Comparison of ENCODE assay signal across 15 mouse cellular contexts in the genomic region with DNA sequence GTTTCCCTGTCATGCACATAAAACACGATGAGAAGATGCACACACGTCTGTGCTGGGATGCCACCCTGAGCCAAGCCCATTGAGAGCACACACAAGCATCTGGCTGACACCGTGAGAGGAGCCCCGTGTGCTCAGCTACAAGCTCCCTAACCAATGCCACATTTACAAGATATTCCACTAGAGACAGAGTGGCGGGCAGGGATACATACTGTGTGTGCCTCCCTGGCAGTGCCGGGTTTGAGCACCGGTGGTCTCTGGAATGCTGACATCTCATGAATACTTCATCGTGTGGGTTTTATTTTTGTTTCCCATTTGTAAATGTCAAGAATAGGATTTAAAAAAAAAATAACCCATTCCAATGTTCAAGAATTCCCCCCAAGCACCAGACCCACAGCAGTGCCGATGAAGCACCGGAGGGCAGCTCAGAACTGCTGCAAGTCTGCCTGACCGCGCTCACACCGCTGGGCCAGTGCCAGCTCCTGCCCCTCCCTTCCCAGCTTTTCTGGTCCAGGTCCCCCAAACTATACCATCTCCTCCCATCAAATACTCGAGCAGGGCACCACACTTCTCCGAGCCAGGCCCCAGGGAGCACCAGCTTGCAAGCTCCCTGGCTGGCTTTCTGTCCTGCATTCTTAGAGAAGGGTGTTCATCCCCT.
DNase-seq lines count a peak whose midpoint lies in the region; ATAC-seq lines count a peak whose summit lies in the region.
"Had no signal": no experiment of that assay in that cellular context is flagged by ENCODE, and none has a peak within 500 bp of the region (broad histone marks: within the 10 kb centered on the region; RNA-seq: fewer than 3 reads in every experiment).

No protein-coding gene starts in this region.

- no peak overlapping the region for H3K4me2 ChIP-seq in embryonic facial prominence, embryonic 12.5 days (replicated peaks)
- peak overlapping the region; percentile 19; the same call in 1 of the 2 replicates for H3K4me2 ChIP-seq in limb, embryonic 13.5 days (replicated peaks)
- H3K4me2 ChIP-seq: liver, embryonic 12.5 days had no signal

- DNase-seq in left cerebral cortex, postnatal 4 days = peak; percentile 18
- no peak for DNase-seq in left cerebral cortex, adult 9 months (ENCODE audit: low spot score in 2 of 2)
- no peak for DNase-seq in forebrain, embryonic 10.5 days (ENCODE audit: extremely low spot score, low spot score)
- no peak for DNase-seq in embryo, embryonic 10.5 days (ENCODE audit: low spot score)
- DNase-seq in heart, adult 8-10 months (ENCODE audit: low spot score) = no peak
- DNase-seq: cerebellum, adult 8-10 months; heart, adult 11 months; heart, postnatal 36 days; kidney, adult 11 months; layer of hippocampus, postnatal 36 days had no signal

- peak; percentile 49 for ATAC-seq in embryonic facial prominence, embryonic 12.5 days (ENCODE audit: insufficient number of reproducible peaks, insufficient read depth, low FRiP score, low TSS enrichment)
- no peak for ATAC-seq in limb, embryonic 13.5 days (ENCODE audit: low FRiP score, low read depth)
- ATAC-seq: liver, embryonic 12.5 days had no signal

- peaks cover 62% of the 10 kb centered on the region for H3K4me1 ChIP-seq in embryonic facial prominence, embryonic 12.5 days
- peaks cover 69% of the 10 kb centered on the region for H3K4me1 ChIP-seq in forebrain, embryonic 10.5 days
- H3K4me1 ChIP-seq in limb, embryonic 13.5 days = peaks cover 80% of the 10 kb centered on the region
- H3K4me1 ChIP-seq: megakaryocyte, embryonic 14.5 days had no signal

- H3K36me3 ChIP-seq in embryonic facial prominence, embryonic 12.5 days = no peaks in the 10 kb centered on the region
- H3K36me3 ChIP-seq in forebrain, embryonic 10.5 days (replicated peaks) = peaks cover 7% of the 10 kb centered on the region; the same call in 1 of the 2 replicates
- H3K36me3 ChIP-seq in limb, embryonic 13.5 days = peaks cover 2% of the 10 kb centered on the region; the same call in 1 of the 2 replicates
- H3K36me3 ChIP-seq: liver, embryonic 12.5 days had no signal

- peak overlapping the region; percentile 83 for H3K27ac ChIP-seq in embryonic facial prominence, embryonic 12.5 days
- H3K27ac ChIP-seq in forebrain, embryonic 10.5 days = peak overlapping the region; percentile 60
- peak overlapping the region; percentile 85 for H3K27ac ChIP-seq in limb, embryonic 13.5 days
- H3K27ac ChIP-seq: liver, embryonic 12.5 days had no signal

- H3K9me3 ChIP-seq in embryonic facial prominence, embryonic 12.5 days = no peaks in the 10 kb centered on the region
- H3K9me3 ChIP-seq in forebrain, embryonic 10.5 days = no peaks in the 10 kb centered on the region
- H3K9me3 ChIP-seq in limb, embryonic 13.5 days = no peaks in the 10 kb centered on the region
- H3K9me3 ChIP-seq: liver, embryonic 12.5 days; megakaryocyte, embryonic 14.5 days had no signal

- intact Hi-C loops in left cerebral cortex, postnatal 4 days (cut with DNase I) = no loop called here

- 0 out of 2 replicates have a peak overlapping the region, but pooled peaks have one; percentile 7 for H3K9ac ChIP-seq in embryonic facial prominence, embryonic 12.5 days
- 0 out of 2 replicates have a peak overlapping the region, but pooled peaks have one; percentile 19 for H3K9ac ChIP-seq in limb, embryonic 13.5 days
- H3K9ac ChIP-seq: liver, embryonic 12.5 days had no signal

- H3K4me3 ChIP-seq in embryonic facial prominence, embryonic 12.5 days = no peak overlapping the region
- no peak overlapping the region for H3K4me3 ChIP-seq in forebrain, embryonic 10.5 days
- no peak overlapping the region for H3K4me3 ChIP-seq in limb, embryonic 13.5 days
- H3K4me3 ChIP-seq: liver, embryonic 12.5 days; megakaryocyte, embryonic 14.5 days had no signal

- H3K27me3 ChIP-seq in embryonic facial prominence, embryonic 12.5 days = no peaks in the 10 kb centered on the region
- no peaks in the 10 kb centered on the region for H3K27me3 ChIP-seq in forebrain, embryonic 10.5 days (ENCODE audit: poor library complexity, severe bottlenecking)
- no peaks in the 10 kb centered on the region for H3K27me3 ChIP-seq in limb, embryonic 13.5 days
- H3K27me3 ChIP-seq: CH12.LX; liver, embryonic 12.5 days had no signal

- 53% methylated on average over 15 of the region's 15 CpGs for WGBS in embryonic facial prominence, embryonic 12.5 days
- 86% methylated on average over 15 of the region's 15 CpGs for WGBS in forebrain, embryonic 10.5 days
- WGBS in limb, embryonic 13.5 days = 49% methylated on average over 15 of the region's 15 CpGs
